Mouse (Mus musculus): ENCODE data around the gene Cacna1e.

DNA sequence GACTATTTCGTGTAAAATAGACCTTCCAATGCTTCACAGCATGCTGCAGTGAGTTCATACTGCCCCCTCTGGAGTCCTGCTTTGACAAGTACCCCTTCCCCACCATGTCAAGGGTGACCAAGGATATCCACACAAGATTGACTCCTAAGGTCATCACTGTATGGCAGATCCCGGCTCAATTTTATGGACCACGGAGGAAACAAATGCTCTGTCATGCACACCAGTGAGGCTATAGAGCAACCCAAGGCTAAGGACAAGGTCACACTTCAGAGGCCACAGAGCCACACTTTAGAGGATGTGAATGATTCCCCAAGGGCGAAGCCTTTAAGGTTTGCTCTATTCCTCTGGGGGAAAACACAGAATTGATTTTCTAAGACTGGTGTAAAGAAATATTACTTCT lies 410.1 kb downstream of the Cacna1e start:
- no peak for TF ChIP-seq CTCF (conservative IDR thresholded peaks at IDR 0.05; ENCODE audit: low read length)
- TF ChIP-seq POU5F1 (IDR thresholded peaks at IDR 0.05; ENCODE audit: borderline replicate concordance, low read length): no peak
- no peak for TF ChIP-seq NANOG (IDR thresholded peaks at IDR 0.05; ENCODE audit: borderline replicate concordance, low read length)
